Comparison of ENCODE assay signal across 12 mouse cellular contexts in the genomic region with DNA sequence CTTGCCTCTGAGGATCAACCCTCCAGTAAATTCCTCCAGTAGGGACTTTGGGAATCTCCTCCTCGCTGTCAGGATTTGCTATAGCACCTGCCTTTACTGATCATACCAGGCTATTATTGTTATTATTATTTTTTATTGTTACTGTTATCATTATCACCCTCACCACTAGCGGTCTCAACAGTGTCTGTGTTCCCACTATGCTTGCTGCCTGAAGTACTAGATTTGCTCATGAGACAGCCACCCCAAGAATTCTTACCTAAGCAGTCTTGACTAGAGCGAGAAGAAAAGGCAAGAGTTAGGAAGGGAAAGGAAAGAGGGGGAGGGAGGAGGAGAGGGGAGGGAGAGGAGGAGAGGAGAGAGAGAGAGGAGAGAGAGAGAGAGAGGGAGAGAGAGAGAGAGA.
A peak's percentile ranks its signal among the peaks of the same experiment; 100 is the strongest.
DNase-seq lines count a peak whose midpoint lies in the region; ATAC-seq and TF ChIP-seq lines count a peak whose summit lies in the region.
"Had no signal": no experiment of that assay in that cellular context is flagged by ENCODE, and none has a peak within 500 bp of the region (broad histone marks: within the 10 kb centered on the region; RNA-seq: fewer than 3 reads in every experiment).

No protein-coding gene starts in this region.

- no peaks in the 10 kb centered on the region for H3K9me3 ChIP-seq in heart, postnatal 0 days (replicated peaks; ENCODE audit: control insufficient read depth, low read length)
- H3K9me3 ChIP-seq in heart, embryonic 10.5 days, result no peaks in the 10 kb centered on the region
- H3K9me3 ChIP-seq in neural tube, embryonic 12.5 days, result no peaks in the 10 kb centered on the region
- no peaks in the 10 kb centered on the region for H3K9me3 ChIP-seq in hindbrain, postnatal 0 days (ENCODE audit: low read length)
- no peaks in the 10 kb centered on the region for H3K9me3 ChIP-seq in neural tube, embryonic 14.5 days (ENCODE audit: control insufficient read depth, low read length)
- H3K9me3 ChIP-seq: limb, embryonic 15.5 days had no signal

- no peak for DNase-seq in heart, postnatal 0 days (ENCODE audit: low spot score)
- no peak for DNase-seq in heart, embryonic 10.5 days (ENCODE audit: low spot score)
- DNase-seq in neural tube, embryonic 10.5 days (ENCODE audit: extremely low spot score, low spot score), result no peak
- DNase-seq in hindbrain, postnatal 0 days (ENCODE audit: low spot score), result no peak
- no peak for DNase-seq in layer of hippocampus, postnatal 36 days
- no peak for DNase-seq in urinary bladder, postnatal 25 days (ENCODE audit: low spot score)
- DNase-seq: thymus, postnatal 36 days had no signal

- peak overlapping the region; percentile 25; the same call in 1 of the 2 replicates for H3K4me2 ChIP-seq in heart, postnatal 0 days (ENCODE audit: low read depth, low read length)
- H3K4me2 ChIP-seq in neural tube, embryonic 12.5 days (replicated peaks), result 0 out of 2 replicates have a peak overlapping the region, but pooled peaks have one; percentile 27
- peak overlapping the region; percentile 29 for H3K4me2 ChIP-seq in hindbrain, postnatal 0 days (ENCODE audit: low read depth, low read length)
- H3K4me2 ChIP-seq in neural tube, embryonic 14.5 days (ENCODE audit: low read depth, low read length), result peak overlapping the region; percentile 23
- H3K4me2 ChIP-seq: limb, embryonic 15.5 days had no signal

- no peaks in the 10 kb centered on the region for H3K36me3 ChIP-seq in heart, postnatal 0 days (replicated peaks; ENCODE audit: control insufficient read depth, insufficient read depth, low read length)
- no peaks in the 10 kb centered on the region for H3K36me3 ChIP-seq in heart, embryonic 10.5 days
- no peaks in the 10 kb centered on the region for H3K36me3 ChIP-seq in neural tube, embryonic 12.5 days
- no peaks in the 10 kb centered on the region for H3K36me3 ChIP-seq in hindbrain, postnatal 0 days (ENCODE audit: insufficient read depth, low read length)
- H3K36me3 ChIP-seq in neural tube, embryonic 14.5 days (ENCODE audit: control insufficient read depth, insufficient read depth, low read length), result no peaks in the 10 kb centered on the region
- H3K36me3 ChIP-seq: limb, embryonic 15.5 days had no signal

- ATAC-seq in heart, postnatal 0 days (ENCODE audit: insufficient read depth, low read depth), result no peak
- ATAC-seq in neural tube, embryonic 12.5 days (ENCODE audit: low FRiP score, low read depth), result no peak
- ATAC-seq in hindbrain, postnatal 0 days, result no peak; the same call in 1 of the 2 replicates
- peak; percentile 53 for ATAC-seq in neural tube, embryonic 14.5 days (ENCODE audit: low read depth)
- ATAC-seq: CD4-positive, CD25-positive, alpha-beta regulatory T cell, adult 4 months had no signal

- no peak overlapping the region for H3K4me3 ChIP-seq in heart, postnatal 0 days (ENCODE audit: low read depth, low read length)
- H3K4me3 ChIP-seq in heart, embryonic 10.5 days, result no peak overlapping the region
- no peak overlapping the region for H3K4me3 ChIP-seq in neural tube, embryonic 12.5 days
- H3K4me3 ChIP-seq in hindbrain, postnatal 0 days (ENCODE audit: low read length), result no peak overlapping the region
- H3K4me3 ChIP-seq in neural tube, embryonic 14.5 days (ENCODE audit: low read depth, low read length), result peak overlapping the region; percentile 1; the same call in 1 of the 2 replicates
- H3K4me3 ChIP-seq: limb, embryonic 15.5 days had no signal

- WGBS in heart, postnatal 0 days, result 24% methylated on average over 3 of the region's 3 CpGs
- 36% methylated on average over 3 of the region's 3 CpGs for WGBS in heart, embryonic 10.5 days
- whole genome bisulfite sequencing in neural tube, embryonic 12.5 days, result 69% methylated on average over 3 of the region's 3 CpGs
- WGBS in hindbrain, postnatal 0 days, result 64% methylated on average over 3 of the region's 3 CpGs
- WGBS in neural tube, embryonic 14.5 days, result 44% methylated on average over 3 of the region's 3 CpGs

- H3K9ac ChIP-seq in heart, postnatal 0 days (replicated peaks; ENCODE audit: low read depth, low read length), result no peak overlapping the region
- H3K9ac ChIP-seq in neural tube, embryonic 12.5 days, result peak overlapping the region; percentile 17; the same call in 1 of the 2 replicates
- 0 out of 2 replicates have a peak overlapping the region, but pooled peaks have one; percentile 5 for H3K9ac ChIP-seq in hindbrain, postnatal 0 days (replicated peaks; ENCODE audit: low read length)
- H3K9ac ChIP-seq in neural tube, embryonic 14.5 days (replicated peaks; ENCODE audit: low read depth, low read length), result no peak overlapping the region
- H3K9ac ChIP-seq: limb, embryonic 15.5 days had no signal

- H3K27me3 ChIP-seq in heart, postnatal 0 days (ENCODE audit: control insufficient read depth, insufficient read depth, low read length), result no peaks in the 10 kb centered on the region
- H3K27me3 ChIP-seq in heart, embryonic 10.5 days (ENCODE audit: insufficient read depth, poor library complexity, severe bottlenecking), result no peaks in the 10 kb centered on the region
- no peaks in the 10 kb centered on the region for H3K27me3 ChIP-seq in neural tube, embryonic 12.5 days (replicated peaks)
- H3K27me3 ChIP-seq in hindbrain, postnatal 0 days (ENCODE audit: insufficient read depth, low read length), result no peaks in the 10 kb centered on the region
- H3K27me3 ChIP-seq in neural tube, embryonic 14.5 days (ENCODE audit: control insufficient read depth, insufficient read depth, low read length), result no peaks in the 10 kb centered on the region
- H3K27me3 ChIP-seq: limb, embryonic 15.5 days had no signal

- no peak for TF ChIP-seq EP300 in heart, postnatal 0 days (IDR thresholded peaks at IDR 0.05; ENCODE audit: low read depth)

- H3K27ac ChIP-seq in heart, postnatal 0 days (ENCODE audit: low read depth), result no peak overlapping the region
- no peak overlapping the region for H3K27ac ChIP-seq in heart, embryonic 10.5 days
- no peak overlapping the region for H3K27ac ChIP-seq in neural tube, embryonic 12.5 days
- H3K27ac ChIP-seq in hindbrain, postnatal 0 days, result 0 out of 2 replicates have a peak overlapping the region, but pooled peaks have one; percentile 23
- peak overlapping the region; percentile 58 for H3K27ac ChIP-seq in neural tube, embryonic 14.5 days (ENCODE audit: low read depth, low read length)
- H3K27ac ChIP-seq: limb, embryonic 15.5 days; stomach, postnatal 0 days had no signal

- H3K4me1 ChIP-seq in heart, postnatal 0 days (ENCODE audit: control insufficient read depth, insufficient read depth), result peaks cover 4% of the 10 kb centered on the region; the same call in 1 of the 2 replicates
- H3K4me1 ChIP-seq in heart, embryonic 10.5 days, result peaks cover 5% of the 10 kb centered on the region; the same call in 1 of the 2 replicates
- H3K4me1 ChIP-seq in neural tube, embryonic 12.5 days, result peaks cover 8% of the 10 kb centered on the region
- H3K4me1 ChIP-seq in hindbrain, postnatal 0 days (ENCODE audit: insufficient read depth, low read length), result no peaks in the 10 kb centered on the region
- H3K4me1 ChIP-seq in neural tube, embryonic 14.5 days (ENCODE audit: control insufficient read depth, insufficient read depth, low read length), result 0 out of 2 replicates have a peak, but pooled peaks cover 6% of the 10 kb centered on the region
- H3K4me1 ChIP-seq: limb, embryonic 15.5 days had no signal

- TF ChIP-seq CTCF in heart, postnatal 0 days (IDR thresholded peaks at IDR 0.05; ENCODE audit: low read depth), result no peak
- TF ChIP-seq CTCF in hindbrain, postnatal 0 days (IDR thresholded peaks at IDR 0.05; ENCODE audit: low read depth), result no peak

Comparison
In these comparisons a context has a peak if more than half of its experiments do, and no peak if none do; other contexts are left out.
1. H3K27ac ChIP-seq: peak in hindbrain, postnatal 0 days (single experiment) and neural tube, embryonic 14.5 days (single experiment); none in heart, postnatal 0 days (single experiment), heart, embryonic 10.5 days (single experiment) and neural tube, embryonic 12.5 days (single experiment).
2. H3K9ac ChIP-seq: peak in neural tube, embryonic 12.5 days (single experiment) and hindbrain, postnatal 0 days (single experiment); none in heart, postnatal 0 days (single experiment) and neural tube, embryonic 14.5 days (single experiment).
3. Peak in every context shown above with its lines, with median percentiles within 50 percentile points of each other: H3K4me2 ChIP-seq.